9 mouse cellular contexts compared by ENCODE assay signal in the genomic region with DNA sequence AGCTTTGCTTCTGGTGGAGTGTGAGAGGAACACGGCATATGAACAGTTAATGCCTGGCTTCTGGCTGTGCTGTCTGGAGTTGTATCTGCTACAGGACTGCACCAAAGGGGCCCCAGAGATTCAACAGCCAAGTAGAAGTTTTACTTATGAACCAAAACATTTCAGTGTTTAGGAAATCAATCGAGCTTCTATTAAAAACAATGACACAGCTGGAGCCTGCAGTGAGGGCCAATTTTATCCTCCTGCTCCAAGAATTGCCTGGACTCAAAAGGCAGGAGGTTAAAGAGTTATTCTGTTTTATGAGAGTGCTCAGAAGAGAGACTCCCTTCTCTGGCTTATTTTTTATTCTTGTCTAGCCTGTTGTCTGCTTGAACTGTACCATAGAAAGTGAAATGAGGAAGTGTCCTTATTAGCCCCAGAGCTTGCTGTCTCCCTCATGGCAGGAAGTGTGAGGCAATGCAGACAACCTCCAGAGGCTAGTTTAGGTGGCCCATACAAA.
DNase-seq lines count a peak whose midpoint lies in the region; ATAC-seq lines count a peak whose summit lies in the region.
"Had no signal": no experiment of that assay in that cellular context is flagged by ENCODE, and none has a peak within 500 bp of the region (broad histone marks: within the 10 kb centered on the region; RNA-seq: fewer than 3 reads in every experiment).

No protein-coding gene starts in this region.

- H3K36me3 ChIP-seq in forebrain, embryonic 14.5 days (ENCODE audit: control insufficient read depth, insufficient read depth, low read length) = no peaks in the 10 kb centered on the region
- H3K36me3 ChIP-seq in forebrain, embryonic 16.5 days (ENCODE audit: control insufficient read depth, insufficient read depth) = no peaks in the 10 kb centered on the region
- H3K36me3 ChIP-seq in midbrain, embryonic 14.5 days (ENCODE audit: control insufficient read depth, insufficient read depth, low read length) = no peaks in the 10 kb centered on the region
- no peaks in the 10 kb centered on the region for H3K36me3 ChIP-seq in midbrain, embryonic 13.5 days
- no peaks in the 10 kb centered on the region for H3K36me3 ChIP-seq in intestine, embryonic 16.5 days (ENCODE audit: control insufficient read depth, insufficient read depth, low read length)
- H3K36me3 ChIP-seq in forebrain, embryonic 12.5 days (replicated peaks) = no peaks in the 10 kb centered on the region
- H3K36me3 ChIP-seq: liver, embryonic 15.5 days had no signal

- WGBS in forebrain, embryonic 14.5 days = 11% methylated on average over 2 of the region's 2 CpGs
- WGBS in forebrain, embryonic 16.5 days = 15% methylated on average over 2 of the region's 2 CpGs
- WGBS in midbrain, embryonic 14.5 days = 41% methylated on average over 2 of the region's 2 CpGs
- WGBS in midbrain, embryonic 13.5 days = 28% methylated on average over 2 of the region's 2 CpGs
- 28% methylated on average over 2 of the region's 2 CpGs for WGBS in intestine, embryonic 16.5 days
- WGBS in forebrain, embryonic 12.5 days = 14% methylated on average over 2 of the region's 2 CpGs

- peaks cover 20% of the 10 kb centered on the region for H3K4me1 ChIP-seq in forebrain, embryonic 14.5 days (ENCODE audit: control insufficient read depth, insufficient read depth, low read length)
- peaks cover 19% of the 10 kb centered on the region for H3K4me1 ChIP-seq in forebrain, embryonic 16.5 days (replicated peaks; ENCODE audit: control insufficient read depth, insufficient read depth, low read length)
- H3K4me1 ChIP-seq in midbrain, embryonic 14.5 days (ENCODE audit: control insufficient read depth, insufficient read depth, low read length) = peaks cover 13% of the 10 kb centered on the region
- peaks cover 21% of the 10 kb centered on the region for H3K4me1 ChIP-seq in midbrain, embryonic 13.5 days (replicated peaks)
- no peaks in the 10 kb centered on the region for H3K4me1 ChIP-seq in intestine, embryonic 16.5 days (ENCODE audit: control insufficient read depth, insufficient read depth, low read length)
- H3K4me1 ChIP-seq in forebrain, embryonic 12.5 days = peaks cover 21% of the 10 kb centered on the region
- H3K4me1 ChIP-seq: liver, embryonic 15.5 days had no signal

- no peaks in the 10 kb centered on the region for H3K9me3 ChIP-seq in forebrain, embryonic 14.5 days (replicated peaks; ENCODE audit: control insufficient read depth, low read length)
- H3K9me3 ChIP-seq in forebrain, embryonic 16.5 days (ENCODE audit: control insufficient read depth, low read length) = no peaks in the 10 kb centered on the region
- H3K9me3 ChIP-seq in midbrain, embryonic 14.5 days (ENCODE audit: control insufficient read depth, low read length) = no peaks in the 10 kb centered on the region
- no peaks in the 10 kb centered on the region for H3K9me3 ChIP-seq in midbrain, embryonic 13.5 days
- no peaks in the 10 kb centered on the region for H3K9me3 ChIP-seq in intestine, embryonic 16.5 days (ENCODE audit: control insufficient read depth, low read length)
- H3K9me3 ChIP-seq in forebrain, embryonic 12.5 days = no peaks in the 10 kb centered on the region
- H3K9me3 ChIP-seq: liver, embryonic 15.5 days had no signal

- H3K4me3 ChIP-seq in forebrain, embryonic 14.5 days (ENCODE audit: low read depth, low read length) = no peak overlapping the region
- H3K4me3 ChIP-seq in forebrain, embryonic 16.5 days (replicated peaks; ENCODE audit: low read length) = no peak overlapping the region
- H3K4me3 ChIP-seq in midbrain, embryonic 14.5 days (replicated peaks; ENCODE audit: low read depth, low read length) = no peak overlapping the region
- no peak overlapping the region for H3K4me3 ChIP-seq in midbrain, embryonic 13.5 days (replicated peaks)
- H3K4me3 ChIP-seq in intestine, embryonic 16.5 days (ENCODE audit: low read length) = no peak overlapping the region
- H3K4me3 ChIP-seq in forebrain, embryonic 12.5 days (replicated peaks) = no peak overlapping the region
- H3K4me3 ChIP-seq: liver, embryonic 15.5 days had no signal

- no peak overlapping the region for H3K9ac ChIP-seq in forebrain, embryonic 14.5 days (ENCODE audit: low read length)
- H3K9ac ChIP-seq in forebrain, embryonic 16.5 days (replicated peaks; ENCODE audit: low read depth, low read length) = no peak overlapping the region
- H3K9ac ChIP-seq in midbrain, embryonic 14.5 days (replicated peaks; ENCODE audit: low read length) = no peak overlapping the region
- no peak overlapping the region for H3K9ac ChIP-seq in midbrain, embryonic 13.5 days (replicated peaks)
- no peak overlapping the region for H3K9ac ChIP-seq in intestine, embryonic 16.5 days (ENCODE audit: low read depth, low read length)
- no peak overlapping the region for H3K9ac ChIP-seq in forebrain, embryonic 12.5 days
- H3K9ac ChIP-seq: liver, embryonic 15.5 days had no signal

- no peaks in the 10 kb centered on the region for H3K27me3 ChIP-seq in forebrain, embryonic 14.5 days (replicated peaks; ENCODE audit: control insufficient read depth, insufficient read depth, low read length)
- 0 out of 2 replicates have a peak, but pooled peaks cover 2% of the 10 kb centered on the region for H3K27me3 ChIP-seq in forebrain, embryonic 16.5 days (replicated peaks; ENCODE audit: control insufficient read depth, insufficient read depth, low read length)
- H3K27me3 ChIP-seq in midbrain, embryonic 14.5 days (ENCODE audit: control insufficient read depth, insufficient read depth, low read length) = no peaks in the 10 kb centered on the region
- no peaks in the 10 kb centered on the region for H3K27me3 ChIP-seq in midbrain, embryonic 13.5 days
- no peaks in the 10 kb centered on the region for H3K27me3 ChIP-seq in intestine, embryonic 16.5 days (replicated peaks; ENCODE audit: control insufficient read depth, insufficient read depth, low read length)
- H3K27me3 ChIP-seq in forebrain, embryonic 12.5 days = peaks cover 20% of the 10 kb centered on the region
- H3K27me3 ChIP-seq: liver, embryonic 15.5 days had no signal

- no peak for ATAC-seq in forebrain, embryonic 14.5 days
- no peak for ATAC-seq in forebrain, embryonic 16.5 days
- ATAC-seq in midbrain, embryonic 14.5 days (ENCODE audit: low FRiP score, low TSS enrichment) = no peak
- ATAC-seq in midbrain, embryonic 13.5 days = no peak
- peak; percentile 87 for ATAC-seq in intestine, embryonic 16.5 days
- ATAC-seq in forebrain, embryonic 12.5 days (ENCODE audit: low FRiP score) = no peak

- peak; percentile 33 for DNase-seq in forebrain, embryonic 14.5 days (ENCODE audit: low spot score)
- peak; percentile 24 for DNase-seq in midbrain, embryonic 14.5 days
- DNase-seq in lung, postnatal 10 days = peak; percentile 17
- no peak for DNase-seq in thymus, postnatal 4 days

- H3K4me2 ChIP-seq in forebrain, embryonic 14.5 days (ENCODE audit: low read length) = no peak overlapping the region
- no peak overlapping the region for H3K4me2 ChIP-seq in forebrain, embryonic 16.5 days (ENCODE audit: low read length)
- no peak overlapping the region for H3K4me2 ChIP-seq in midbrain, embryonic 14.5 days (ENCODE audit: low read length)
- H3K4me2 ChIP-seq in midbrain, embryonic 13.5 days (replicated peaks) = no peak overlapping the region
- H3K4me2 ChIP-seq in intestine, embryonic 16.5 days (ENCODE audit: low read depth, low read length) = no peak overlapping the region
- H3K4me2 ChIP-seq in forebrain, embryonic 12.5 days = no peak overlapping the region
- H3K4me2 ChIP-seq: liver, embryonic 15.5 days had no signal

- no peak overlapping the region for H3K27ac ChIP-seq in forebrain, embryonic 14.5 days (ENCODE audit: low read depth, low read length)
- no peak overlapping the region for H3K27ac ChIP-seq in forebrain, embryonic 16.5 days (ENCODE audit: low read length)
- no peak overlapping the region for H3K27ac ChIP-seq in midbrain, embryonic 14.5 days (replicated peaks; ENCODE audit: low read depth, low read length)
- H3K27ac ChIP-seq in midbrain, embryonic 13.5 days = no peak overlapping the region
- no peak overlapping the region for H3K27ac ChIP-seq in intestine, embryonic 16.5 days (ENCODE audit: low read length)
- no peak overlapping the region for H3K27ac ChIP-seq in forebrain, embryonic 12.5 days
- H3K27ac ChIP-seq: liver, embryonic 15.5 days had no signal
